Mouse (Mus musculus): ENCODE measurements around the gene Fgfr2. TPM values are rescaled to one million over a fixed set of nuclear protein-coding genes. Genes with fewer than 3 reads are reported as not detected.

Fgfr2 gene
- total RNA-seq, 2 experiments from 2014 or later, result 44.0 to 52.8 TPM

DNA sequence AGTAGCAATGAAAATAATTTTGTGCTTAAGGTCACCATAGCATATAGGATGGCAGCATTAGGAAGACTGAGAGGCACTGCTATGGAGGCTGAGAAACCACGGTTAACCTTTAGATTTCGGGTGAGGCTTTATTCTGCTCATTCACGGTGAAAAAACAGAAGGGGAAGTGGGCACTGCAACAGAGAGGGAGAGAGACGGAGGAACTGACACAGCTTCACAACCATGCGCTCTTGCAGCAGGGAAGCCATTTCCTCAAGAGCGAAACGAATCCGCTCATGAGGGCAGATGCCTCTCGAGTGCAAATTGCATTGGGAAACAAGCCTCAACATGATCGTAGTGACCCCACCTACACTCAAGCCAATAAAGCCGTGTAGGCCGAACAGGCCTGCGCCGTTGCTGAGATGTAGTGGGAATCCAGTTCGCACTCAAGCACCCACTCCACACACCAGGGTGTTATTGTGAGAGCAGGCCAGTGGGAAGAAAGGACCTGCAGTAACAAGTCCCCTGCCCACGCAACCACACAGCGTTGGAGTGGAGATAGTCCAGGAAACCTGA lies 2275.9 kb downstream of the Fgfr2 start:
- no peak for DNase-seq (ENCODE audit: low spot score in 2 of 2)

GRCm38 (mm10) chr7:130839380-130840100 lies 2283.6 kb downstream of the Fgfr2 start:
- no peak for DNase-seq (ENCODE audit: low spot score in 2 of 2)

DNA sequence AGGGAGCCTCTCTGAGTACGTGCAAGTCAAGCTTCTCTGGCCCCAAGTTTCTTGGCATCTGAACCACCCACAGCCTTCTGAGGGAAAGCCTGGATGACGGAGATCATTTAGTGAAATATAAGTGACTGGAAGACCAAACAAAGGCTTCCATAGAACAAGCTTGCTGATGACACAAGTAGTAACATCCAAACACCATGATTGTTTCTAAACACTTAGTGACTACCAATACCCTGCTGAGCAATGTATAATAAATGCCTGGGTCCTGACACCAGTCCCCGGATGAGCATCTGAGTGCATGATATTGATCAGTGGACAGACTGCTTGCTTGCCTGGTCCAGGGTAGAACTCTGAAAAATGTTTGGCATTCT lies 2284.5 kb downstream of the Fgfr2 start:
- DNase-seq (ENCODE audit: low spot score in 2 of 2), result no peak

- no peak for DNase-seq (ENCODE audit: low spot score in 2 of 2)
These were observed 2285.1 kb downstream of the Fgfr2 start for GRCm38 (mm10) chr7:130837941-130838657.

GRCm38 (mm10) chr7:130836066-130836465 lies 2287.1 kb downstream of the Fgfr2 start:
- no peak for DNase-seq (ENCODE audit: low spot score in 2 of 2)

- DNase-seq (ENCODE audit: low spot score in 2 of 2), result no peak
These were observed 2287.9 kb downstream of the Fgfr2 start for GRCm38 (mm10) chr7:130834958-130835861.

GRCm38 (mm10) chr7:130834299-130834698 lies 2288.9 kb downstream of the Fgfr2 start:
- peak; percentile 22 to 49 for DNase-seq (ENCODE audit: low spot score in 2 of 2)

GRCm38 (mm10) chr7:130831586-130831985 lies 2291.6 kb downstream of the Fgfr2 start:
- no peak for DNase-seq (ENCODE audit: low spot score in 2 of 2)

DNA sequence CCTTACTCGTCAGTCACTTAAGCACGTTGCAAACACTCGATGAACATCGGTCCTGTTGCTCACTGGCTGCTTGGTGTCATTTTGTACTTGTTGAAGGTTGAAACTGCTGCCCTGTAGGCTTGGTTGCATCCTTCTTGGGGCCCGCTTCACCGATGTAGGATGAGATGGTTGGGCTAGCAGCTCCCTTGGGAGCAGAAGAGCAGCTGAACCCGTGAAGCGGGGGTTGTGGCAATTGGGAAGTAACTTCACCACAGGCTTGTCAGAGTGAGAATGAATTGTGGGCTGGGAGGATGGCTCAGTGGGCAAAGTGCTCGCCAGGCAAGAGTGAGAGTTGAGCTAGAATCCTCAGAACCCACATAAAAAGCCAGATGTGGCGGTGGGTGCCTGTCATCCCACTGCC lies 2294.7 kb downstream of the Fgfr2 start:
- DNase-seq (ENCODE audit: low spot score in 2 of 2), result no peak

DNA sequence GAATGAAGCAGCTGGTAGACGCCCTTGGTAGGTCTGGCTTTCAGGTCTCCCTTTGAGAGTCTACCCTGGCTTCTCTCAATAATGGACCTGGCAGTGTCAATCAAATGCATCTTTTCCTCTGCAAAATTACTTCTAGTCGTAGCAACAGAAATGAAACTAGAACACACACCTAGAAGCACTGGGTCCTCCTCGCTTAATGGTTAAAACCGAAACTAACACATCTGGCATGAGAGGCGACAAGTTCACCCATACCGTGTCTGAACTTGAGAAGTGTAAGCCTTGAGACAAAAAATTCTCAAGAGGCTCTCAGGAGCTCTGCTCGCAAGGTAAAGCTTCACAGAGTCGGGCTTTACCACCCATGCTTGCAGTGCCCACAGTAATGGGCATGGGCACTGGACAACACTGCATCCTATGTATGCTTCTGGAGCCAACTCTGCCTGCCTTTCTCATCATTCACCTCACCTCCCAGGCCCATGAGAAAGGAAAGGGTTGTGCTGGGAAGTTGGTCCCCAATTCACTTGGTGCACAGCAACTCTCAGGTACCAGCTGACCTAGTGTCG lies 2295.2 kb downstream of the Fgfr2 start:
- DNase-seq (ENCODE audit: low spot score in 2 of 2), result no peak

GRCm38 (mm10) chr7:130827431-130827830 lies 2295.7 kb downstream of the Fgfr2 start:
- peak; percentile 55 to 73 for DNase-seq (ENCODE audit: low spot score in 2 of 2)

DNA sequence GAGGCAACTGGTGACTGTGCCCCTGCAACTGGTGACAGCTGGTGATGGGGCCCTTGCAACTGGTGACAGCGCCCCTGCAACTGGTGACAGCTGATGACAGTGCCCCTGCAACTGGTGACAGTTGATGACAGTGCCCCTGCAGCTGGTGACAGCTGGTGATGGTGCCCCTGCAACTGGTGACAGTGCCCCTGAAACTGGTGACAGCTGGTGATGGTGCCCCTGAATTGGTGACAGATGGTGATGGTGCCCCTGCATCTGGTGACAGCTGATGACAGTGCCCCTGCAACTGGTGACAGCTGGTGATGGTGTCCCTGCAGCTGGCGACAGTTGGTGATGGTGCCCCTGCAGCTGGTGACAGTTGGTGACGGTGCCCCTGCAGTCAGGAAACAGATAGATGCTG lies 2296.8 kb downstream of the Fgfr2 start:
- no peak for DNase-seq (ENCODE audit: low spot score in 2 of 2)

GRCm38 (mm10) chr7:130823992-130824391 lies 2299.2 kb downstream of the Fgfr2 start:
- DNase-seq (ENCODE audit: low spot score in 2 of 2), result no peak

- DNase-seq (ENCODE audit: low spot score in 2 of 2), result no peak
These were observed 2303.5 kb downstream of the Fgfr2 start for GRCm38 (mm10) chr7:130819624-130820023.

GRCm38 (mm10) chr7:130818813-130819212 lies 2304.3 kb downstream of the Fgfr2 start:
- DNase-seq (ENCODE audit: low spot score in 2 of 2), result no peak

- no peak for DNase-seq (ENCODE audit: low spot score in 2 of 2)
These were observed 2306.9 kb downstream of the Fgfr2 start for GRCm38 (mm10) chr7:130816243-130816642.

DNA sequence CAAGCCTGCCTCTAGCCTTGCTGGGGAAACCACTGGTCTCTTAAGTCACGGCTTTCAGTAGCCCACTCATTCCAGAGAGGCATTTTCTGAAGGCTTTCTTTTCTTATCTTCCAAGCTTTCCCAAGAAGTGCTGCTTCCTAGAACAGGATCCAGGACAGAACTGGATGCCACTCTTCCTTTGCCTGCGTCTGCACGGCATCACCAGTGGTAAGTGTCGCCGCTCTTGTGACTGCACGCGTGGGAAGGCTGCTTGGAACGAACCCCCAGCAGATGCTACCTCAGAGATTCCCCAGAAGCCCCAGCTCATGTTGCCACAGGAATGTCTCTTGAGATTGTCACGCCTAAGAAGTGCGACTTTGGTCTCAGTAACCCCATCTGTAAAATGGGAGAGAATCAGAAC lies 2307.5 kb downstream of the Fgfr2 start:
- DNase-seq (ENCODE audit: low spot score in 2 of 2), result peak; percentile 58

DNA sequence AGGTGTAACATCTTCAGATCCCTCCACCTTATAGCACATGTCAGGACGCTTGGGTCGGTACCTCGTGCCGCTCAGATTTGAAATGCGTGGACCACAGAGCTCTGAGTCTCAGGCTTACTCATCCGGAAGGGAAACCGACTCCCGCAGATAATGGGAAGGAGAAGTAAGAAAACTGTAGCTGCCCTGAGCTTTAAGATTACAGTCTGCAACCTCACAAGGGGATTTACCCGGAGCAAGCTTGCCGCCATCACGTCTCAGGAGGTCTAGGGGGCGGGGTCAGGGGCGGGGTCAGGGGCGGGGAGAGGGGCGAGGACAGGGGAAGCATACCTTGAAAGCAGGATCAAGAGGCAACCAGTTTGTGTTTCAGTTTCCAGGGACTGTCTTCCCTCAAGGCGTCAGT lies 2310.7 kb downstream of the Fgfr2 start:
- no peak for DNase-seq (ENCODE audit: low spot score in 2 of 2)

DNA sequence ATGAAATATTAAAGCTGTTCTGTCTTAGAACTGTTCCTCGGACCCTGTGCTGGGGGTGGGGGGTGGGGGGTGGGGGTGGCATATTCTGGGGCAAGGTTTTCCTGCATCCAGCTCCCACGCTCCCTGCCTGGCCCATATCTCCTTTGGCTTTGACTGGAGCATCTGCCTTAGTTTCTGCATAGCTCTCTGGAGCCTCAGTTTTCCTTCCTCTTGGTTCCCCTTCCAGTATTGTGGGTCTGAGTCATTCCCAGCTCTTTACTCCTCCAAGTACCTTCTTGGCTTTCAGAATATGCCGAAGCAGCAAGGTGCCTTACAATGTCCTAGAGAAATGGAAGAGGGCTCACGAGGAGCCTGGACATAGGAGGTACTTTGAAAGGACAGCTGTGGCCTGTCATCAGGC lies 2312.9 kb downstream of the Fgfr2 start:
- no peak for DNase-seq (ENCODE audit: low spot score in 2 of 2)

- DNase-seq (ENCODE audit: low spot score in 2 of 2), result no peak
These were observed 2314.5 kb downstream of the Fgfr2 start for GRCm38 (mm10) chr7:130808694-130809093.

GRCm38 (mm10) chr7:130807749-130808148 lies 2315.4 kb downstream of the Fgfr2 start:
- DNase-seq (ENCODE audit: low spot score in 2 of 2), result peak; percentile 73 to 79

Measured in left cerebral cortex, adult 18-20 months (tissue).